Mouse (Mus musculus) myocyte (in vitro differentiated cells): ENCODE data around the gene Sco2. TPM values are rescaled to one million over a fixed set of nuclear protein-coding genes. Genes with fewer than 3 reads are reported as not detected.

ENCODE experiments used
- H3K27me3 ChIP-seq: one replicate; pipeline ENCODE4 v1.6.1; 2011; ENCODE audit not compliant: control insufficient read depth, insufficient read depth, insufficient read length
- H3K36me3 ChIP-seq: one replicate; pipeline ENCODE4 v1.6.1; 2011; ENCODE audit not compliant: control insufficient read depth, insufficient read depth
- H3K4me2 ChIP-seq: one replicate; pipeline ENCODE4 v1.6.1; 2011; ENCODE audit warnings: low read depth, control low read depth
- H3K4me3 ChIP-seq: one replicate; pipeline ENCODE4 v1.5.1; 2011; ENCODE audit warnings: mild to moderate bottlenecking, control low read depth, moderate library complexity
- H3K79me2 ChIP-seq: one replicate; pipeline ENCODE4 v1.6.1; 2011; ENCODE audit not compliant: control insufficient read depth, insufficient read depth
- H3ac ChIP-seq: one replicate; pipeline ENCODE4 v1.6.1; 2011; ENCODE audit not compliant: control insufficient read depth, insufficient read length
- CEBPB ChIP-seq: IDR thresholded peaks from 2 replicates; pipeline ENCODE4 v1.6.1; 2011; ENCODE audit warnings: mild to moderate bottlenecking, moderate library complexity; ENCODE audit not compliant: poor library complexity, insufficient read depth, severe bottlenecking
- E2F4 ChIP-seq: IDR thresholded peaks from one replicate; pipeline ENCODE4 v1.6.1; 2011; ENCODE audit warnings: mild to moderate bottlenecking, control low read depth, moderate library complexity; ENCODE audit not compliant: insufficient read depth
- MAX ChIP-seq: IDR thresholded peaks from one replicate; pipeline ENCODE4 v1.6.1; 2011; ENCODE audit warnings: low read depth, mild to moderate bottlenecking, control low read depth
- MYOD1 ChIP-seq, 3 experiments: IDR thresholded peaks; one replicate each; pipeline ENCODE4 v1.6.1; 2011; ENCODE audit warnings: control low read depth in 2 of 3, low read depth in 2 of 3, mild to moderate bottlenecking in 2 of 3, moderate library complexity in 1 of 3; ENCODE audit not compliant: insufficient read length in 2 of 3, control insufficient read depth in 1 of 3
- MYOG ChIP-seq, 3 experiments: IDR thresholded peaks; one replicate each; pipeline ENCODE4 v1.6.1; 2011; ENCODE audit warnings: control low read depth in 2 of 3, low read depth in 2 of 3, mild to moderate bottlenecking in 2 of 3; ENCODE audit not compliant: insufficient read length in 2 of 3, control insufficient read depth in 1 of 3, insufficient read depth in 1 of 3
- POLR2A ChIP-seq: IDR thresholded peaks from one replicate; pipeline ENCODE4 v1.6.1; 2011; ENCODE audit warnings: low read depth, mild to moderate bottlenecking, control low read depth, moderate library complexity; ENCODE audit not compliant: insufficient read length
- POLR2AphosphoS2 ChIP-seq: IDR thresholded peaks from one replicate; pipeline ENCODE4 v1.6.1; 2011; ENCODE audit warnings: low read depth, control low read depth; ENCODE audit not compliant: insufficient read length
- REST ChIP-seq: IDR thresholded peaks from one replicate; pipeline ENCODE4 v1.6.1; 2011; ENCODE audit warnings: mild to moderate bottlenecking, control low read depth, moderate library complexity; ENCODE audit not compliant: insufficient read depth, insufficient read length
- SRF ChIP-seq: IDR thresholded peaks from one replicate; pipeline ENCODE4 v1.6.1; 2011; ENCODE audit warnings: low read depth; ENCODE audit not compliant: control insufficient read depth, insufficient read length
- TCF12 ChIP-seq: IDR thresholded peaks from one replicate; pipeline ENCODE4 v1.6.1; 2011; ENCODE audit warnings: mild to moderate bottlenecking, control low read depth; ENCODE audit not compliant: poor library complexity, insufficient read depth, severe bottlenecking
- TCF3 ChIP-seq: IDR thresholded peaks from one replicate; pipeline ENCODE4 v1.6.1; 2011; ENCODE audit warnings: low read depth, control low read depth; ENCODE audit not compliant: insufficient read length
- USF1 ChIP-seq: IDR thresholded peaks from one replicate; pipeline ENCODE4 v1.6.1; 2011; ENCODE audit warnings: low read depth, mild to moderate bottlenecking, control low read depth, moderate library complexity
- polyA plus RNA-seq: library from polyadenylated mRNA; unstranded; fragments of >200 nt; fragmentation: generic; extraction: Trizol; gene quantifications from one replicate; pipeline ENCODE4 v1.2.1, GENCODE M21; 2012; ENCODE audit warnings: missing spikeins

The Sco2 gene
- polyA plus RNA-seq, 1 experiment, result 28.0 TPM

DNA sequence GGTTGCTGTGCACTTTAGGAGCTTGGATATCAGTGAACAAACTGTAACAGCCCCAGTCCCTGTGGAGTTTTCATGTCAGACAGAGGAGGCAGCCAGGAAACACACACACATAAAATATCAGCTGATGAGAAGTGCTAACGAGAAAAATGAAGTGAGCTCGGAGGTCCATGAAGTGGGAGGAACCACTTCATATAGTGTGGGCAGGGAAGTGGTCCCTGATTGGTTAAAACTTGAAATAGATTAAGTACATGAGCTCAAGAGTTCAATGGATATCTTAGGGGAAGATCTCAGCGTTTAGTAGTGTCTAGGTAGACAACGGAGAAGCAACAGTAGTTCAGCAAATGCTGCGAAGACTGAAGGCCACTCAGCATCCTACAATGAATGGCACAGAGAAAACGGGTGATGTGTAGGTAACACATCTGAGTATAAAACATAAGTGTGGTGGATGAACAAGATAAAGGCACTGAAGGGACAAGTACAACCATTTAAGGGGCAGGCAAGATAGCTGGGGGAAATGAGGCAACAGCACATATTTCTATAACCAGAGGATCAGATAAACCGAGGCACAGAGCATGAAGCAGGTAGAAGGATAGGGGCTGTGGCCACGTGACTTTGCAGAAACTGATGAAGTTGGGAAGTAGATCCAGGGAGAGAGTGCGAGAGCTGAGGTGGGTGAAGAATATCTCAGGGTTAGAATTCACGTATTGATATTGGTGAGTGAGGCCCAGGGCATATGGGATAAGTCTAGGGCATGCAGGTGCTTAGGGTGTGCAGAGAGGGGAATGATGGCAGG lies 31.4 kb upstream of the Sco2 start:
- H3ac ChIP-seq, result no peak overlapping the region
- H3K36me3 ChIP-seq, result no peaks in the 10 kb centered on the region
- H3K27me3 ChIP-seq, result no peaks in the 10 kb centered on the region
- TF ChIP-seq USF1 (no peak), TCF12 (no peak), MYOG (IDR thresholded peaks at IDR 0.05; ENCODE audit: control insufficient read depth in 1 of 3, insufficient read depth in 1 of 3, insufficient read length in 2 of 3, low read depth in 2 of 3) (no peak), E2F4 (no peak), SRF (no peak), POLR2AphosphoS2 (no peak), MYOD1 (IDR thresholded peaks at IDR 0.05; ENCODE audit: control insufficient read depth in 1 of 3, insufficient read length in 2 of 3, low read depth in 2 of 3) (no peak), POLR2A (no peak), TCF3 (no peak), REST (no peak), MAX (no peak), CEBPB (no peak)
- no peaks in the 10 kb centered on the region for H3K79me2 ChIP-seq
- no peak overlapping the region for H3K4me2 ChIP-seq
- no peak overlapping the region for H3K4me3 ChIP-seq

DNA sequence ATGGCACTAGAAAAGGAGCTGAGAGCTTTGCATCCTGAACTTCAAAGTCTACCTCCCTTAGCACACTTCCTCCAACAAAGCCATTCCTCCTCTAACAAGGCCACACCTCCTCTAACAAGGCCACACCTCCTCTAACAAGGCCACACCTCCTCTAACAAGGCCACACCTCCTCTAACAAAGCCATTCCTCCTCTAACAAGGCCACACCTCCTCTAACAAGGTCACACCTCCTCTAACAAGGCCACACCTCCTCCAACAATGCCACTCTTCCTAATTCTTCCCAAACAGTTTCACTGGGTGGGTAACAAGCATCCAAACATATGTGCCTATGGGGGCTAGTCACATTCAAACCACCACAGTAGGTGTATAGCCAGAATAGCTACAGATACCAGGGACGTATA lies 28.8 kb upstream of the Sco2 start:
- H3K79me2 ChIP-seq, result no peaks in the 10 kb centered on the region
- H3K27me3 ChIP-seq, result peaks cover 15% of the 10 kb centered on the region
- TF ChIP-seq POLR2AphosphoS2 (no peak), E2F4 (no peak), SRF (no peak), MYOD1 (IDR thresholded peaks at IDR 0.05; ENCODE audit: control insufficient read depth in 1 of 3, insufficient read length in 2 of 3, low read depth in 2 of 3) (no peak), USF1 (no peak), POLR2A (no peak), CEBPB (no peak), REST (no peak), TCF3 (no peak), TCF12 (no peak), MYOG (IDR thresholded peaks at IDR 0.05; ENCODE audit: control insufficient read depth in 1 of 3, insufficient read depth in 1 of 3, insufficient read length in 2 of 3, low read depth in 2 of 3) (no peak), MAX (no peak)
- no peak overlapping the region for H3K4me2 ChIP-seq
- no peak overlapping the region for H3ac ChIP-seq
- no peaks in the 10 kb centered on the region for H3K36me3 ChIP-seq
- H3K4me3 ChIP-seq, result no peak overlapping the region

DNA sequence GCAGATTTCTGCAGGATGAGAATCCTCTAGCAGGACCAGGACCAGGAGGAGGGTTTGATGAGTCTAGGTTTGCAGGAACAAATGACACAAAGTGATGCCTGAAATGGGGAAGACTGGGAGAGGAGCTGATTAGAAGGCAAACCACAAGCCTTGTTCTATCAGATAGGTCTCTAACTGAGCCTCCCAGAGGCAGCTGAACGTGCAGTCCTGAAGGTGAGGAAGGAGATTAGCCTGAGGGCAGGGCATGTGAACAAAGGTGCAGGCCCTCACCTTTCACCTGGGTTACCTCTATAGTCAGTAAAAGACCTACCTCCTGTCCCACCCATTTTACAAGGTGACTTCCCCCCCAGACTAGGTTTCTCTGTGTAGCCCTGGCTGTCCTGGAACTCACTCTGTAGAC lies 26.1 kb upstream of the Sco2 start:
- Histone ChIP-seq H3K79me2 (no peaks in the 10 kb centered on the region), H3K4me2 (no peak overlapping the region)

DNA sequence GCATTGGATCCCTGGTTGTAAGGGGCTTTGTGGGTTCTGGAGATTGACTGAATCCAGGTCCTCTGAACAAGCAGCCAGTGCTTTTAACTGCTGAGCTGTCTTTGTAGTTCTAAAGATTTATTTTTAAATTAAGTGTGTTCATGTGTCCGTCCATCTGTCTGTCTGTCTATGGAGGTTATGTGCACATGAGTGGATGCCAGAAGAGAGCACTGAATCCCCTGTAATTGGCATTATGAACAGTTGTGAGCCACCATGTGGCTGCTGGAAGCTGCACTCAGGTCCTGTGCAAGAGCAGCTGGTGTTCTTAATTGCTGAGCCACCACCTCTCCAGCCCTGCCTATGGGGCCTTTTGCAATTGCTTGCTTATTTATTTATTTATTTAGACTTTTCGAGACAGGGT lies 24.5 kb upstream of the Sco2 start:
- H3ac ChIP-seq, result no peak overlapping the region
- no peak for TF ChIP-seq REST
- no peak for TF ChIP-seq TCF3
- no peak for TF ChIP-seq POLR2A
- no peak for TF ChIP-seq SRF
- no peak for TF ChIP-seq MYOD1 (IDR thresholded peaks at IDR 0.05; ENCODE audit: control insufficient read depth in 1 of 3, insufficient read length in 2 of 3, low read depth in 2 of 3)
- no peak for TF ChIP-seq MAX
- no peak for TF ChIP-seq CEBPB
- TF ChIP-seq USF1, result no peak
- no peak for TF ChIP-seq TCF12
- no peak for TF ChIP-seq MYOG (IDR thresholded peaks at IDR 0.05; ENCODE audit: control insufficient read depth in 1 of 3, insufficient read depth in 1 of 3, insufficient read length in 2 of 3, low read depth in 2 of 3)
- no peak for TF ChIP-seq POLR2AphosphoS2
- TF ChIP-seq E2F4, result no peak
- peaks cover 35% of the 10 kb centered on the region for H3K27me3 ChIP-seq
- no peaks in the 10 kb centered on the region for H3K36me3 ChIP-seq
- no peaks in the 10 kb centered on the region for H3K79me2 ChIP-seq
- H3K4me3 ChIP-seq, result no peak overlapping the region
- H3K4me2 ChIP-seq, result no peak overlapping the region

More for the DNA sequence above, 26.1 kb upstream of the Sco2 start:
- peaks cover 35% of the 10 kb centered on the region for H3K27me3 ChIP-seq
- H3K36me3 ChIP-seq, result no peaks in the 10 kb centered on the region
- H3ac ChIP-seq, result no peak overlapping the region
- no peak for TF ChIP-seq SRF
- no peak for TF ChIP-seq POLR2A
- TF ChIP-seq MAX, result no peak
- TF ChIP-seq MYOD1 (IDR thresholded peaks at IDR 0.05; ENCODE audit: control insufficient read depth in 1 of 3, insufficient read length in 2 of 3, low read depth in 2 of 3), result no peak
- no peak for TF ChIP-seq USF1
- no peak for TF ChIP-seq TCF12
- no peak overlapping the region for H3K4me3 ChIP-seq
